Mouse (Mus musculus): ENCODE measurements around the gene Topbp1.

Topbp1 gene

GRCm38 (mm10) chr9:103347996-103348490 lies 43.0 kb downstream of the Topbp1 start:
- in situ Hi-C loops (cut with MboI, MseI): loop anchor here (25.0 kb wide), 1 partner anchor 814 kb away; no protein-coding TSS in a partner anchor

DNA sequence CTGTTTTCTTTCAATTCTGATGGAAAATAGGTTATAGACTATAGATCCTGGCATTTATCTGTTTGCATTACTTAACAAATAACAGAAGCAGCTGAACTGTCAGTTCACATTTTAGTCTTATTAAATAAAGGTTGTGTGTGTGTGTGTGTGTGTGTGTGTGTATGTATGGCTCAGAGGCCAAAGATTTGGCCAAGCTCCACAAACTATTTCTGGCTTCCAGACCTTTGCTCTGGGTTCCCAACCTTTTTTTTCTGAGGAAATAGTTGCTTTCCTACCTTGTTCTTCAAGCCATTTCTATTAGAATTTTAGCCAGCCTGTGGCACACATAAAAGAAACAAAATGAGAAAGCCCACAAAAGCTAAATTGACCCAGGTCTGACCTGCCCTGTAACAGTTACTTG lies 43.8 kb downstream of the Topbp1 start:
- in situ Hi-C loops (cut with MboI, MseI): loop anchor here (25.0 kb wide), 1 partner anchor 814 kb away; no protein-coding TSS in a partner anchor

- in situ Hi-C loops (cut with MboI, MseI): loop anchor here (25.0 kb wide), 1 partner anchor 909 kb away; the partner anchor contains the start of gene Dnajc13
These were observed 48.7 kb downstream of the Topbp1 start for GRCm38 (mm10) chr9:103353500-103354260.

- in situ Hi-C loops (cut with MboI, MseI): loop anchor here (5.0 to 25.0 kb wide), 2 partner anchors 36 to 904 kb away; partner anchors contain the start of gene Dnajc13
These were observed 52.9 kb downstream of the Topbp1 start for GRCm38 (mm10) chr9:103357893-103358292.

DNA sequence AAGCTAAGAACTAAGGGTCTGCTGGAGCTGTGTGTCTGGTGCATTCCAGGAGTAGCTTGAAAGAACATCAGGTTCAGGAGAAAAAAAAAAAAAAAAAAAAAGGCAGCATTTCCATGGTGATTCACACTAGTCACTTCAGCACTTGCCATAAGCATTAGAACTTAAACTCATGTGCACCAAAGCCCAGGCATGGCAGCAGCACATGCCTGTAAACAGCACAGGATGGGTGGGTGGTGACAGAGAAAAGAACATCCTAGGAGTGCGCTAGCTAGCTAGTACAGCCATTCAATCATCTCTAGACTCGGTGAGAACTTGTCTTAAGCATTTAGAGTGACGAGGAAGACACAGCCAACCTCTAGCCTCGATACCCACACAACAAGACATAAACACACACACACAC lies 53.5 kb downstream of the Topbp1 start:
- in situ Hi-C loops (cut with MboI, MseI): loop anchor here (5.0 to 25.0 kb wide), 2 partner anchors 36 to 904 kb away; partner anchors contain the start of gene Dnajc13

DNA sequence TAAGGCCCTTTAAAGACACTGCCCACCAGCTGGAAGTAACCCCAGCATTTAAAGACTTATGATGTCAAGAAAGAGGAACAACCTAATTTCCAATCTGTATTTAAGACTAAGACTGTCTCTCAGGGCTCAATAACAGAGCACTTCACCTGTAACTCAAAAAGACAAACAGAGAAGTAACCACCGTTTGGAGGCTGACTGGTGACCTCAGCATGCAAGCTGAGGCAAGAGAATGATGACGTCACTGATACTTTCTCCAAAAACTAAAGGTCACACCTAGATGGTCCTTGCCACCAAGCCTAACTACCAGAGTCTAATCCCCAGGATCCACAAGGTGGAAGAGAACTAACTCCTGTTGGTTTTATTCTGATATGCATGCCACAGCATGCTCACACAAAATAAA lies 55.6 kb downstream of the Topbp1 start:
- in situ Hi-C loops (cut with MboI, MseI): loop anchor here (25.0 kb wide), 1 partner anchor 902 kb away; the partner anchor contains the start of gene Dnajc13

GRCm38 (mm10) chr9:103363088-103363487 lies 58.1 kb downstream of the Topbp1 start:
- in situ Hi-C loops (cut with MboI, MseI): loop anchor here (25.0 kb wide), 1 partner anchor 899 kb away; the partner anchor contains the start of gene Dnajc13

DNA sequence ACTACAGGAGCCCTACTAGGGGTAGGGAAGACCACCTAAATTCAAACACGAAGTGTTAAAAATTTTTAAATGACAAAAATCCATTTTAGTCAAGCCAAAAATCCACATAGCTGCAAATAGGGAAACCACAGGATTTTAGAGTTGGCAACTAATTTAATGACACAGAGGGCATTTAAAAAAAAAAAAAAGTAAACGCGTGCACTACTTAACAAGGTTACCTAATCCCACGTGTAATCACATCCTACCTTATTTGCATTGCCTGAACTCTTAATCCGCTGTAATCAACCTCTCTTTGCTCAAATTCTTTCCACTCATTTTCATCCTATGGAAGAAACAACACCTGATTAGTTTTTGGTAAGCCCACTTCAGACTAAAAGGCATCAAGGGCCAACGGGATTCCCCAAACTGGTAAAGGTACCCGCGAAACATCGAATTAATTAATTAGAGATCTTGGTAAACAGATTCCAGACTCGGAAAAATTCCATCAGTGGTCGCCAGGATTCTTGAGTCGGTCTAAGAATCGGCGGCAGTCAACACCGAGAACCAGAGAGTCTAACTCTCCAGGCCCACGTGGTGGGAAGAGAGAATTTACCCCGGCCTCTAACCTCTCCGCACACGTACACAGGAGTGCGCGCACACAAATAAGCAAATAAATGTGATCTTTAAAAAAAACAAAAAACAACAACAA lies 58.9 kb downstream of the Topbp1 start:
- in situ Hi-C loops (cut with MboI, MseI): loop anchor here (25.0 kb wide), 1 partner anchor 898 kb away; the partner anchor contains the start of gene Dnajc13

GRCm38 (mm10) chr9:103364601-103365289 lies 59.7 kb downstream of the Topbp1 start:
- in situ Hi-C loops (cut with MboI, MseI): loop anchor here (5.0 to 25.0 kb wide), 2 partner anchors 252 to 898 kb away; partner anchors contain the start of genes Dnajc13 and Rab6b

GRCm38 (mm10) chr9:103365290-103366247 lies 60.6 kb downstream of the Topbp1 start, which contains the start of gene Cdv3:
Cdv3 (minus strand) TSS chr9:103365840.
- in situ Hi-C loops (cut with MboI, MseI): loop anchor here (5.0 to 25.0 kb wide), 2 partner anchors 253 to 897 kb away; partner anchors contain the start of genes Dnajc13 and Rab6b

- in situ Hi-C loops (cut with MboI, MseI): loop anchor here (5.0 to 25.0 kb wide), 2 partner anchors 254 to 896 kb away; partner anchors contain the start of genes Dnajc13 and Rab6b
These were observed 61.3 kb downstream of the Topbp1 start for GRCm38 (mm10) chr9:103366356-103366755.

- in situ Hi-C loops (cut with MboI, MseI): loop anchor here (5.0 to 25.0 kb wide), 2 partner anchors 258 to 892 kb away; partner anchors contain the start of genes Dnajc13 and Rab6b
These were observed 64.9 kb downstream of the Topbp1 start for GRCm38 (mm10) chr9:103369951-103370350.

DNA sequence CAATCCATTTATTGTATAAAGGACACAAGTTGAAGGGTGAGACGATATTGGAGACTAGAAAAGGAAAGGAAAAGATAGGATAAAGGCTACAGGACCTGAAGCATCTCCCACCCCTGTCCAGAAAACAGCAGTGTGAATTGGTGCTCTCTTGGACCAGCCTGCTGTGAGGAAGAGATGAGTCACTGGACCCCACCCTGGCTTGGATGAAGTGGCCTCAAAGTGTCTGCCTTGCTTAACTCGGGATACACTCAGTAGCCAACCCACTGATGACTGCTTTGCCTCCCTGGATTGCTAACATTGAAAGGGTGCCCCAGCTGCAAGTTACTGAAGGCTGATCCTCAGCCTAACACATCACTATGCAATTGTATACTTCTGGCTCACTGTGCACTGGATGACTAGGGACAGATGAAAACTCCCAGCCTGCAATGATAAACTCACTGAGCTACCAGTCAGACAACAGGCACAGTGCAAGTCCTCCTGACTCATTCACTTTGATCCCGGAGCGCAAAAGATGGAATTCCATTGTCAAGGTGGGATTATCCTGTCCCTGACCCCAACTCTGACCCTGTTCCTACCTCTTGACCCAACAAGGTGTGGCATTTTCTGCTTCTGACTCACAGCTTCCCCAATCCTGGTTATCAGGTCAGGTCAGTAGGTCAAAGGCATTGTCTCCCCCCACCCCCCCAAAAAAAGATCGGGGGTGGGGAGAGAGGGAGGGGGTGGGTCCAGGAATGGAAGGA lies 67.4 kb downstream of the Topbp1 start:
- in situ Hi-C loops (cut with MboI, MseI): loop anchor here (25.0 kb wide), 1 partner anchor 890 kb away; the partner anchor contains the start of gene Dnajc13

GRCm38 (mm10) chr9:103376346-103377320 lies 71.6 kb downstream of the Topbp1 start:
- in situ Hi-C loops (cut with MboI, MseI): no loop called here

GRCm38 (mm10) chr9:103378686-103379085 lies 73.7 kb downstream of the Topbp1 start:
- in situ Hi-C loops (cut with MboI, MseI): no loop called here

- in situ Hi-C loops (cut with MboI, MseI): no loop called here
These were observed 74.2 kb downstream of the Topbp1 start for GRCm38 (mm10) chr9:103379199-103379598.

DNA sequence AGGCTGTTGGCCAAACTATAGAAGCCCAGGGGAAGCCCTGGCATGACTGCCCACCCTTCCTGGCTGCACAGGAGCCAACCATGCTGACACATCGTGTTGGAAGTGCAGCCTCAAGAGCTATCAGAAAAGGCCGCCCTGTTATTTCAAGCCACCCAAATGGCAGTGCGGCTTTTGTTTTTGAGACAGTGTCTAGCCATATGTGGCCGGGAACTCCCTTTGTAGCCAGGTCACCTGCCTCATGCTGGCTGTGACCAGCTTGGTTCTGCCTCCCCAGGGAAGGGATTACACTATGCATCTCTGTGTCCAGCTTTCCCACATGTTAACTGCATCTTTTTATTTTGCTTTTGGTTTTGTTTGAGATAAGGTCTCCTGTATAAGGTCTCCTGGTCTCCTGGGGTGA lies 75.6 kb downstream of the Topbp1 start:
- in situ Hi-C loops (cut with MboI, MseI): no loop called here

DNA sequence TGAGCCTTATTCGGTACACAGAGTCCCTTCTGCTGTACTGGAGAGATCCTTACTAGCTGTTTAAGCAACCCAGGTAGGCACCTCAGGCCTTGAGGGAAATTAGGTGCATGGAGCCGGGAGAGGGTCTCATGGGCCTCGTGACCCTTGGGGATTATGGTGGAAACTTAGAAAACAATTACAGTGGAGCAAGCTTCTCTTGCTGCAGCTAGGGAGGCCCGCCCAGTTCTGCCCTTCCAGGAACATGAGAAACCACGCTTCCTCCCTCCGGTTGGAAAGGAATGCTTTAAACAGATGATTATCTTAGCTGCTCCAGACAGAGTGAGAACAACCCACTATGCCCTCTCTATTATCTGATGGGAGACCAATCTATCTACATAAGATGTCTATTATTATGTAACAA lies 78.0 kb downstream of the Topbp1 start:
- in situ Hi-C loops (cut with MboI, MseI): no loop called here

Data from regulatory T cell (primary cell).